In genomic region chr19:24198676-24199303, GRCm38 (mm10) we compare ENCODE assay signal across 17 mouse cellular contexts.
"Had no signal": no experiment of that assay in that cellular context is flagged by ENCODE, and none has a peak within 500 bp of the region (broad histone marks: within the 10 kb centered on the region; RNA-seq: fewer than 3 reads in every experiment).

No protein-coding gene starts in this region.

- H3K4me3 ChIP-seq: lung, embryonic 15.5 days; megakaryocyte, embryonic 14.5 days; midbrain, embryonic 13.5 days; midbrain, embryonic 15.5 days; neural tube, embryonic 13.5 days; neural tube, embryonic 15.5 days; stomach, embryonic 15.5 days had no signal

- DNase-seq: liver, postnatal 0 days; lung, adult 2 months; lung, postnatal 14 days; lung, postnatal 36 days; retina, postnatal 1 day; right cerebral cortex, adult 18-20 months; thymus, adult 2 months; thymus, postnatal 25 days; thymus, postnatal 4 days had no signal

- H3K36me3 ChIP-seq: midbrain, embryonic 13.5 days; midbrain, embryonic 15.5 days; neural tube, embryonic 13.5 days; neural tube, embryonic 15.5 days; stomach, embryonic 15.5 days had no signal

- ATAC-seq: liver, postnatal 0 days; lung, postnatal 0 days; midbrain, embryonic 13.5 days; midbrain, embryonic 15.5 days had no signal

- H3K27me3 ChIP-seq: lung, embryonic 15.5 days; midbrain, embryonic 13.5 days; midbrain, embryonic 15.5 days; neural tube, embryonic 13.5 days; neural tube, embryonic 15.5 days; stomach, embryonic 15.5 days had no signal
